Mouse (Mus musculus) liver, adult 2 months (tissue): ENCODE measurements at regions not wholly inside any gene's neighbourhood (a gene's known extent, or its start where the extent isn't known, plus 50 kb on each side); places are given as distances from the start of the nearest gene placed in this dataset.

Experiments
- DNase-seq: peaks from one replicate; pipeline ENCODE4 v3.0.0-alpha.2; 2011; ENCODE audit warnings: low read depth, low spot score; ENCODE audit errors: extremely low read depth
- H3K27ac ChIP-seq: fragments of 200-500 bp; replicated peaks from 2 replicates; pipeline ENCODE4 v1.5.1; 2012; ENCODE audit warnings: low read depth, mild to moderate bottlenecking, control low read depth, inconsistent platforms, low read length; ENCODE audit not compliant: insufficient read depth
- H3K27me3 ChIP-seq: fragments of 200-500 bp; 2 replicates; pipeline ENCODE4 v1.6.1; 2012; ENCODE audit warnings: mild to moderate bottlenecking, moderate library complexity, low read length, inconsistent platforms; ENCODE audit not compliant: control insufficient read depth, insufficient read depth
- H3K36me3 ChIP-seq: fragments of 200-500 bp; 2 replicates; pipeline ENCODE4 v1.6.1; 2012; ENCODE audit warnings: low read length, inconsistent platforms; ENCODE audit not compliant: control insufficient read depth, insufficient read depth
- H3K4me1 ChIP-seq: fragments of 200-500 bp; 2 replicates; pipeline ENCODE4 v1.6.1; 2011; ENCODE audit warnings: low read length; ENCODE audit not compliant: control insufficient read depth, insufficient read depth
- H3K4me3 ChIP-seq: fragments of 200-500 bp; 2 replicates; pipeline ENCODE4 v1.5.1; 2011; ENCODE audit warnings: low read depth, mild to moderate bottlenecking, control low read depth, low read length, moderate library complexity; ENCODE audit not compliant: insufficient read depth
- H3K79me2 ChIP-seq: fragments of 200-500 bp; 2 replicates; pipeline ENCODE4 v1.6.1; 2012; ENCODE audit warnings: inconsistent platforms, mild to moderate bottlenecking, low read length, moderate library complexity; ENCODE audit not compliant: control insufficient read depth, insufficient read depth
- H3K9ac ChIP-seq: fragments of 200-500 bp; 2 replicates; pipeline ENCODE4 v1.6.1; 2012; ENCODE audit warnings: low read depth, mild to moderate bottlenecking, control low read depth, inconsistent platforms, low read length
- CTCF ChIP-seq: fragments of 200-500 bp; IDR thresholded peaks from 2 replicates; pipeline ENCODE4 v1.5.1; 2011; ENCODE audit warnings: low read depth, low read length, control low read depth
- POLR2A ChIP-seq: fragments of 200-500 bp; IDR thresholded peaks from 2 replicates; pipeline ENCODE4 v1.6.1; 2011; ENCODE audit warnings: low read length, control low read depth; ENCODE audit not compliant: insufficient read depth; ENCODE audit errors: extremely low read depth
- WGBS: fragments of 180-500 bp; shearing (Covaris S2); methylation state at CpG from one replicate; pipeline ENCODE4 v1.1.7; 2018; 5-methylcytosine and 5-hydroxymethylcytosine counted together

GRCm38 (mm10) chr1:42230469-42231040 is 465.0 kb upstream of the Pou3f3 start:
- H3K9ac ChIP-seq: no peak overlapping the region
- 91% methylated on average over 21 of the region's 21 CpGs for WGBS
- no peak overlapping the region for H3K27ac ChIP-seq
- no peaks in the 10 kb centered on the region for H3K27me3 ChIP-seq
- H3K79me2 ChIP-seq: no peaks in the 10 kb centered on the region
- no peak for DNase-seq
- TF ChIP-seq CTCF: no peak
- TF ChIP-seq POLR2A: no peak
- H3K36me3 ChIP-seq: no peaks in the 10 kb centered on the region
- H3K4me1 ChIP-seq: no peaks in the 10 kb centered on the region
- H3K4me3 ChIP-seq: no peak overlapping the region

GRCm38 (mm10) chr1:42231091-42231490 is 464.5 kb upstream of the Pou3f3 start:
- WGBS: 57% methylated on average over 5 of the region's 5 CpGs
- TF ChIP-seq CTCF: no peak
- no peak for TF ChIP-seq POLR2A
- H3K36me3 ChIP-seq: no peaks in the 10 kb centered on the region
- no peaks in the 10 kb centered on the region for H3K79me2 ChIP-seq
- no peak overlapping the region for H3K4me3 ChIP-seq
- no peak overlapping the region for H3K9ac ChIP-seq
- no peaks in the 10 kb centered on the region for H3K27me3 ChIP-seq
- no peaks in the 10 kb centered on the region for H3K4me1 ChIP-seq
- DNase-seq: no peak
- no peak overlapping the region for H3K27ac ChIP-seq

- TF ChIP-seq POLR2A (no peak), CTCF (no peak)
- no peaks in the 10 kb centered on the region for H3K27me3 ChIP-seq
- WGBS: 86% methylated on average over 5 of the region's 5 CpGs
These were observed 463.7 kb upstream of the Pou3f3 start for GRCm38 (mm10) chr1:42231897-42232296.

GRCm38 (mm10) chr1:42232716-42233115 is 462.9 kb upstream of the Pou3f3 start:
- TF ChIP-seq POLR2A (no peak), CTCF (no peak)
- no peak for DNase-seq
- Histone ChIP-seq H3K27me3 (no peaks in the 10 kb centered on the region), H3K4me3 (no peak overlapping the region), H3K79me2 (no peaks in the 10 kb centered on the region), H3K9ac (no peak overlapping the region), H3K36me3 (no peaks in the 10 kb centered on the region), H3K4me1 (no peaks in the 10 kb centered on the region), H3K27ac (no peak overlapping the region)
- WGBS: 87% methylated on average over 6 of the region's 6 CpGs

More at GRCm38 (mm10) chr1:42231897-42232296, 463.7 kb upstream of the Pou3f3 start:
- no peaks in the 10 kb centered on the region for H3K4me1 ChIP-seq
- no peak overlapping the region for H3K4me3 ChIP-seq
- H3K36me3 ChIP-seq: no peaks in the 10 kb centered on the region
- H3K27ac ChIP-seq: no peak overlapping the region
- DNase-seq: no peak
- no peaks in the 10 kb centered on the region for H3K79me2 ChIP-seq
- no peak overlapping the region for H3K9ac ChIP-seq

GRCm38 (mm10) chr1:42233289-42233688 is 462.3 kb upstream of the Pou3f3 start:
- no peaks in the 10 kb centered on the region for H3K79me2 ChIP-seq
- H3K27me3 ChIP-seq: no peaks in the 10 kb centered on the region
- no peak overlapping the region for H3K9ac ChIP-seq
- H3K4me3 ChIP-seq: no peak overlapping the region
- no peaks in the 10 kb centered on the region for H3K4me1 ChIP-seq
- TF ChIP-seq POLR2A (no peak), CTCF (no peak)
- no peak overlapping the region for H3K27ac ChIP-seq
- H3K36me3 ChIP-seq: no peaks in the 10 kb centered on the region
- DNase-seq: no peak
- 52% methylated on average over 10 of the region's 10 CpGs for WGBS

- Histone ChIP-seq H3K9ac (no peak overlapping the region), H3K27me3 (no peaks in the 10 kb centered on the region), H3K36me3 (no peaks in the 10 kb centered on the region), H3K79me2 (no peaks in the 10 kb centered on the region), H3K4me3 (no peak overlapping the region), H3K4me1 (no peaks in the 10 kb centered on the region), H3K27ac (no peak overlapping the region)
- DNase-seq: no peak
- TF ChIP-seq POLR2A: no peak
- TF ChIP-seq CTCF: no peak
- WGBS: 91% methylated on average over 2 of the region's 2 CpGs
These were observed 459.0 kb upstream of the Pou3f3 start for GRCm38 (mm10) chr1:42236466-42237010.
